Mouse (Mus musculus) liver, embryonic 14.5 days (tissue): Measurements from ENCODE around the gene Fip1l1.

Source experiments
- CTCF ChIP-seq: IDR thresholded peaks from 2 replicates; pipeline ENCODE4 v1.5.1; 2016; ENCODE audit warnings: antibody characterized with exemption, low read depth, control low read depth
- EP300 ChIP-seq: IDR thresholded peaks from 2 replicates; pipeline ENCODE4 v1.6.1; 2016; ENCODE audit warnings: antibody characterized with exemption, low read depth

DNA sequence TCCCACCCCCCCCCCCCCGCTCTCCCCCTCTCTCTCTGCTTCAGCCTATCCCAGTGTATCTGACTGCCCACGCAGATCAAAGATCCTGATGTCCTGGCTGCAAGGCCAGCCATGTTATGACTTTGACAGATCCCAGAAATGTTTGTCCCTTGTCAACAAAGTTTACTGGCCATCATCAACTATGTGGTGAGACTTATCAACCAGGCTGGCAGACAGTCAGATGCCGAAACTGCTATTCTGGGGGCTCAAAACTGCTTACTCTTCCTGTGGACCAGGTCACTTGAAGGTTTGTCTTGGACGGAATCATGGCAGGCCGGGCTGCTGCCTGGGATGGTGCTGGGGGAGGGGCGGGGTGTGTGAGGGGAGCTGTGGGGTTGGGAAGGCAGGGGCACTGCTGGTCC, 112.3 kb downstream of the Fip1l1 start:
- TF ChIP-seq CTCF (no peak), EP300 (no peak)
